Mouse (Mus musculus): Measurements from ENCODE around the gene Mrps14.

DNA sequence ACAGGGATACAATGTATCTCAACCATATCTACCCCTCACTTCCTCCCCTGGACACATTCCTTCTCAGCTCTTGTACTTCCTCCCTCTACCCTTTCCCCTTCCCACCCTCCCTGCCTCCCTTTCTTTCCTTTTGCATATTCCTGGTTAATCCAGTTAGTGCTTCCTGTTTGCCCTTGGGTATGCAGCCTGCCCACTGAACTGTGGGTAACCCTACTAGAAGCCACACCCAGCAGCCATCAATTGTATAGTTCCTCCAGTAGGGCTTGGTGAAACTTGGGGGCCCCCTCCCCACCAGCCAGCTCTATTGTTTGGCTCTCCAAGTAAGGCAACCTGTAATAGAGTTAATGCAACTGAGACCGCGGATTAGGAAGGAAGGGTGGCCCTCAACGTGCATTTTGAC is 49.4 kb upstream of the Mrps14 start:
- TF ChIP-seq POLR2A (IDR thresholded peaks at IDR 0.05; ENCODE audit: borderline replicate concordance, extremely low read depth, insufficient read depth, insufficient read length, poor library complexity, severe bottlenecking) (no peak), CTCF (IDR thresholded peaks at IDR 0.05; ENCODE audit: borderline replicate concordance, extremely low read depth, insufficient read depth, insufficient read length) (no peak)
